Mouse (Mus musculus) ZHBTc4 (cell line): ENCODE data around the gene Prkch.

Experiments
- DNase-seq: peaks from one replicate; pipeline ENCODE4 v3.0.0-alpha.2; 2011; ENCODE audit warnings: low read depth, low spot score

Gene Prkch

DNA sequence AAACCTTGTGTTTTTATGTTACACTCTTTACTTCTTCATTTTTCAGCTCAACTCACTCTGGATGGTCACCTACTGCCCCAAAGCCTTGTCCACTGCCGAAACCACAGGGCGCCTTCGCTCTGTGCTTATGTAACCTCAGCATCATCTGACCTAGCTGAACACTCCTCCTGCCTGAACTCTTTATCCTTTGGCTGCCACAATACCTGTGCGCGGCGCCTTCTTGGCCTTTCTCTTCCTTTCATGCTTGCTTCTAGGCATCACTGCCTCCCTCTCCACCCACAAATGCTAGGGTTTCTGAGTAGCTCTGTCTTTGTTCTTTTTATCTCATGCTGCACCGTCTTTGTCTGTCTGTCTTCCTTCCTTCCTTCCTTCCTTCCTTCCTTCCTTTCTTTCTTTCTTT, 3.8 kb upstream of the Prkch start:
- no peak for DNase-seq

DNA sequence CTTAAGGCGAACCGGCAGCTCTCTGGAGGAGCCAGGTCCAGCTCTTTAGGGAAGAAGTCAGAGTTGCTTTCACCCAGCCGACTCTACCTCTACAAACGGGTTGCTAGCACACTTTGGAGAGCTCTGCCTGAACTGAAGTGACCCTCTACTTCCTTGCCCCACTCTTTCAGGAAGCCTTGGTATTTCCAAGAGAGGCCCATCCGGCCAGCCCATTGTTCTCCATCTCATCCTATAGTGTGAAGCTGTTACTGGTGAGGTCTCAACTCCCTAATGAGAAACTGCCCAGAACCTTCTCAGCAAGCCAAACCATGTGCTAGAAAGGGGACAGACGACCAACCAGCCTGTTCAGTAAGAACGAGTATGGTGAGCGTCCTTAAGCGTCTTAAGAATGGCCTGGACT, 1.3 kb upstream of the Prkch start:
- DNase-seq = no peak

DNA sequence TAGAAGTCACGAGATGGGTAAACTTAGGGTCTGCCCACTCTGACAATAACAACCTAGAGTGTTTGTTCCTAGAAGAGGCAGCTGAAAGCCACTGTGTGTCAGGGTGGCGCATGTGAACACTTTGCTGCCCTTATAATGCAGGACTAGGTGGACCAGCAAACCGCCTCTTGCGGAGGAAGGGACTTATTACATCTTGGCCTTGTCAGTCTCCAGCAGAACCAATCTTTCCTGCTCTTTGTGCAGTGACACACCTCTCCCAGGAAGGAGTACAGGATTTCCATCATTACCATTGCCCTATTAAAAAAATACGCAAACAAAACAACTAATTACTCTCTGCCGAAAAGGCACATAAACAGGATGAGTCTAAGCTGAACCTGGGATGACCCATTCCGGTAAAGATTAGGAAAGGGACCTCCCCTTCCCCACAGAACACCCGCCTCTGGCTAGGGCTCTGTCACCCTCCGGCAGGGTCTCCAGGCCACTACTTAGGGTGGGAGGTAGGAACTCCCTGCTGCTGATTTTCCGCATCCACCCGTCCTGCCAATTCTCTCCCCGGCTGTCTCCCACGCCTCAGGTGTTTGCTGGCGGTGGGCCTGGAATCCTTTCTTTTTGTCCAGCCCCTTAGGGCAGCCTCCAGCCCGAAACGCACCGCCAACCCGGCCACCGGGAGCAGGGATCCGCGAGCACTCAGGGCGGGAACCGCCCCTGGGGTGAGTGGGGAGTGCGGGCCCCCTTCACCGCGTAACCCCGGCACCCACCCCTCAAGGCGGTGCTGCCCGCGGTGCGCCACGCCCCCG, 585 bp upstream of the Prkch start:
- DNase-seq = peak; percentile 58

DNA sequence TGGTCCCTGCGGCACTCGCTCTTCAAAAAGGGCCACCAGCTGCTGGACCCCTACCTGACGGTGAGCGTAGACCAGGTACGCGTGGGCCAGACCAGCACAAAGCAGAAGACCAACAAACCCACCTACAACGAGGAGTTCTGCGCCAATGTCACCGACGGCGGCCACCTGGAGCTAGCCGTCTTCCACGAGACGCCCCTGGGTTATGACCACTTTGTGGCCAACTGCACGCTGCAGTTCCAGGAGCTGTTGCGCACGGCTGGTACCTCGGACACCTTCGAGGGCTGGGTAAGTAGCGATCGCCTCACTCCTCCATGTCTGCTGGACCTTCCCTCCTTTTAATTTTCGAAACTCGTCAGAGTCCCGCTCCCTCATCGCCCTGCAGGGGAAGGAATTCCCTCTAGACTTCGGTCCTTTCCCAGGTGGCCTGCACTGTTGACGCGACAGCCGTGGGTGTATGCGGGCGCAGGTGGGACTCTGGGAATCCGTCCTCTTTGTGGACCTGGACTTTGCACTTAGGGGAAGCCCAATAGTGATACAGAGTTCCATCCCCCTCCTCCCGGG, 725 bp downstream of the Prkch start:
- peak; percentile 40 for DNase-seq

DNA sequence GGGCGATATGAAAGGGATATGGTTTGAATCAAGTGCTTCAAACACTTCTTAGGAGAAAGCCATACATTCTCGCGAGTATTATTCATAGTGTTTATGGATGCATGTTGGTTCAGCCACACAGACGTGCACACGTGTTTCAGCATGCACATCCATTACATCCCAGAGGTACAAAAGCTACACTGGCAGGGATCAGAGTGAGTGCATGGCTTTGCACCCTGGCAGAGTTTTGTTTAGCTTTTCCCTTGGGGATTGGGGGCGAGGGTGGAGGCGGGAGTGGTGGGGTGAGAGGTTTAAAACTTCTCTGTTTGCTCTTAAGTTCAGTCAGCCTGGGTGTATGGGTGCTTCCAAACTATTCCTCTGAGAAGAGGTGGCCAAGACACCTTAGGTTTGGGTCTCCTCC, 1.3 kb downstream of the Prkch start:
- DNase-seq = no peak

DNA sequence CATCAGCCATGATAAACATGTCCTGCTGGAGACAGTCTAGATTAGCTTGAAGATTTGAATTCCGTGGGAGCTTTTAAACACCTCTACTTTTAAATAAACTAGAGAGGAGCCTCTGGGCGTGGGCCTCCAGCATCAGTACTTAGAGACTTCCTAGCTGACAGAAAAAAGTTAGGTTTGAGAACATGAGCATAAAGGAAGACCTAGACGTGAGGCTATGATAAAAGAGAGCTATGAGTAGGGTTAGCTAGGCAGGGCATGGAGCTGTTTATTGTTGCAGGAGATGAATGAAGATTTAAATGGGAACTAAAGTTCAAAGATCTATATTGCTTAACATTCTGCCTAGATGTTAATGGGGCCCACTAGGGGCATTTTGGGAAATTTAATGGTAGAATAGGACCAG, 2.7 kb downstream of the Prkch start:
- no peak for DNase-seq

DNA sequence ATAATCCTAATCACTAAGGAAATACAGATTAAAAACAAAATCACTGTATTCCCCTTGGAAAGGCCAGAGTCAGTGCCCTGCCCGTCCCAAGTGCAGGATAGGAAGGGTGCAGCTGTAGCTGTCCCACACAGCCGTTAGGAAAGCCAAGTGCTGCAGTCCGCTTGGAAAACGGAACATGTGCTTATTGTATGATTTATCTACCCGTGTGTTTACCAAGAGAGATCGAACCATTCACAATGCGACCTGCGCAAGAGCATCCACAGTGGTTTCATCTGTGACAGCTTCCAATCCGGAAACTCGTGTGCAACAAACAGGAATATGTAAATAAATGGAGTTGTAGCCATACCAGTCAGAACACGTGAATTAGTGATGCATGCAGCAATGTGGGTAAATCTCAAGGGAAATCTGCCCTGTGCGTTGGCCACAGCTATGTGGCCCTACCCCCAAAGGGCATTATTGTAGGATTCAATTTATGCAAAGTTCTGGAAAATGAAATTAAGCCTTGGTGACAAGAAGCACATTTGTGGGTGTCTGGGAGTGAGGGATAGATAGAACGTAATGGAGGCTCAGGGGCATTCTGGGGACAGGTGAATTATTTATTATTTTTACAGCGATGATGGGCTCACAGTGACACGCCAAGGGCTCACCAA, 6.2 kb downstream of the Prkch start:
- no peak for DNase-seq

DNA sequence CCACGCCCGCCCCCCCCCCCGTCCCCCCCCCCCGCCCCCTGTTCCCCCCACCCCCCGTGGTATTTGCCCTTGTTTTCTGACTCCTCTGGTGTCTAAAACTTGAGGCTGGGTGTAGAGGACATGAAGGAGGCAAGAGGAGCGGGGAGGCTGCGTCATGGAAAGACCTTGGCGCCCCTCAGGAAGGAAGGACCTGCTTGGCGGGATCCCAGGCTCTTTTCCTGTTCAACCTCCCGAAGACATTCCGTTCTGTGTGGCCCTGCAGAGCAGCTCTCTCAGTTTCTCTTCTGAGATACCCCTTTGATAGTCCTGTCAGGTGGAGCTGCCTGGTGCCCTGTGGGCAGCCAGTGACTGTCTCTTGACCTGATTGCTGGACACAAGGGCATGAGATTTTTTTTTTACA, 7.0 kb downstream of the Prkch start:
- no peak for DNase-seq

DNA sequence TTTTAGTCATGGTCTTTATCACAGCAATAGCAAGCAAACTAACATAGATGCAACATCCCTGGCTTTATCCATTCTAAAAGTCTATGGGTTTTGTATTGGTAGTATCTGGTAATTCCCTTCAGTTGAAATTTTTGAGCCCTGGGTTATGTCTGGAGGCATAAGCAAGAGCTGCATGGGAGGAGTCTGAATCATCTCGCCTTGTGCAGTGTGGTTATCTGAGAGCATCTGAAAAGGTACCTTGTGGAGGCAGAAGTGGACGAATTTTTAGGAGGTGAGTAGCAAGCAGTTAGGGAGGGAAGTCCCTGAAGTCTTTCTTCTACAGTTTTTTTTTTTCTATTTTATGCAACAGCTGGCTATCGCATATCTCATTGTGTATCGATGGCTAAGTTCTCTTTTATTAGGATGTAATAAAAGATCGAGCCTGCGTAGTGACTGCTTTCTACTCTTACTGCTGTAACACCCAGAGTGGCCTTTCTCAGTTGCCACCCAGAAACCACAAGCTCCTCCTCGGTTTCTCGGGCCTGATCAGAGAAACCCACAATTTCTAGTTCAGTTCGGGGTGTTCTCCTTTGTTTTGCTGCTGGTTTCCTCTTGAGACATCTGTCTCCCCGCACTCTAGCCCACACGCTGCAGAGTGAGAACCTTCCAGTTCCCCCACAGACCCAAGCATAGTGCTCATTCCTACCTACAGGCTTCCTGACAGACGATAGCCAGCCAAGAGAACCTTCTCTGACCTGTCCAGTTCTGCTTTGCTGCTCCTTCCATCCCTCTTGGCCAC, 8.6 kb downstream of the Prkch start:
- DNase-seq = no peak

DNA sequence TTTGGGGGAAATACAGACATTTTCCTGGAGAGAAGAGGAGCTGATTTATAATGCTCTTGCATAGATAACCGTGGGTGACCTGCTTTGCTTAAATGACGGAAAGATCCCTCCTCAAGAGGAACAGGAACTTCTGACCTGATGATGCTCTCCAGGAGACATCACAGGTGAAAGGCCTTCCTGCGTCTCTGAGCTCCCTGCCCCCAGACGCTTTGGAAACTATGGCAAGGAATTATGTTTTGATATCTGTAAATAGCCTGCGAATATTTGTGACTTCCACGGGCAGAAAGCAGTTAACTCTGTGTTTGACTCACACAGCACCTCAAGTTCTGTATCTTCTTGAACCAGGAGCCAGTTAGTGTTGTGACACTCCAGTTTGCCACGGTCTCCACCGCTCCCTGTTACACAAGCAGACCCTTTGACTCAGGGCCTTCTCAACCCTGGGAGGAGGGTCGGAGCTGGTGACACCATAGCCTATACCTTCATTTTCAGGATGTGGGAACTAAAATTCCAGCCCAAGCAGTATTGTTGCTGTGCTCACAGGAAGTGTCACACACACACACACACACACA, 9.7 kb downstream of the Prkch start:
- DNase-seq = no peak

DNA sequence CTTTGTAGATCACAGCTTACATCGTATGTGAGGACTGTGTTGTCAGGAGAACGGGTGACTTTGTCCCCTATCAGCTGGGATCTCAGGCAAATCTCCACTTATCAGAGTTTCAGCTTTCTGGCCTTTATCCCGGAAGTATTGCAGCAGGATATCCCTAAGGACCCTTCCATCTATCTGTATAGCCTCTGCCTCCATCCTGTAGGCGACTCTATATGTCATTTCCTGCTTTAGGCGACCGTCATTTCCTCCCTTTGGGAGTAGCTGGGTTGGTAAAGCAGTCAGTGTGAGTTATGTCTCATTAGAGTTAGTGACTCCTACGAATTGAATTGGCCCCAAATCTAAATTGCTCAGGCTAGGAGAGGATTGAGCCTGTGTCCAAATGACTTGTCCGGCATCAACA, 10.6 kb downstream of the Prkch start:
- no peak for DNase-seq

DNA sequence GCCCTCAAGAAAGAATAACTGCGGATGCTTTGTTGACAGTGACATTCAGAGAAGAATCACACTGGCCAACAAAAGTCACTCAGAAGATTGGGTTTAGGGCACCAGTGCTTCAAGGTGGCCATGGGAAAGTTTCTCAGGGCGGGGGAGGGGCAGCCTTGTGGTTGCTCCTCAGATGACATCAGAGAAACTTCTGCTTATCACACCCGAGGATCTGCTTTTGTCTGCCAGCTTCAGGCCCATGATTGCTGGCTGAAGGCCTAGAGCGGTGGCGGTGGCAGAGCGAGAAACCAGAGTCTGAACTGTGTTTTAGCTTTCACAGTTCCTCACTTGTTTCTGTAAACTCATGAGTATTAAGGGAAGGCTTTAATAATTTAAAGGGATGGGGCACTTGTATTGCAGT, 13.6 kb downstream of the Prkch start:
- peak; percentile 15 for DNase-seq

DNA sequence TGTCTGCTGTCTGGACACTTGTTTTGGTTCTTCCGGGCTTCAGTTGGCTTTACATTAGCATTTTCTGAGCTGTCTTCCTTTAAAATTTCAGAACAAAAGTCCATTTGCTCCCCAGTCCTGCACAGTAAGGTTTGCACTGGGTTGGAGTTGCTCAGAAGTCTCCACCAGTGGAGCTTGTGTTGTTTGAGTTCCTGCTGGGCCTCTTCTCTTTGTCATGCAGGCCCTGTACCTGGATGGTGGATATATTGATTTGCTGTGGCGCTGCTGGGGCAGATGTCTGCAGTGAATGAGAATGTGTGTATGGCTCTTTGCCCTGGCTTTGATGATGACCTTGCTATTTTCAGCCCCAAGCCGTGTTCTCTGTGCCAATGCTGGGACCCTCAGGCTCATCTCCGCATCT, 15.9 kb downstream of the Prkch start:
- peak; percentile 47 for DNase-seq

DNA sequence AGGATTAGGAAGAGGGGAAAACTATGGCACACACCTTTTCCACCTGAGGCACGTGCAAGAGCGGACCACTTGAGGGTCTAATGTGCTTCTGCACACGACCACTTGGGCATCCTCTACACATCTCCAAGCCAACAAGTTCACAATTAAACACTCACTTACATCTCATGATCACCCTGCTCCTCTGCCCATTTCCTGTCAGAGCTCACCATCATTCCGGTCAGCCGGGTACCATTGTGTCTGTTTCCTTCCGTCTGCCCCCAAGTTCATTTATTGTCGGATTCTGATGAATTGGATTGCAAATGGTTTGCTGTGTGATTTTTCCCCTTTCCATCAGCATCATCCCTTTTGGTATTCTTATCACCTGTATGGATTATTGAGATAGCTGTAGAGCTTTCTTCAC, 18.4 kb downstream of the Prkch start:
- no peak for DNase-seq

DNA sequence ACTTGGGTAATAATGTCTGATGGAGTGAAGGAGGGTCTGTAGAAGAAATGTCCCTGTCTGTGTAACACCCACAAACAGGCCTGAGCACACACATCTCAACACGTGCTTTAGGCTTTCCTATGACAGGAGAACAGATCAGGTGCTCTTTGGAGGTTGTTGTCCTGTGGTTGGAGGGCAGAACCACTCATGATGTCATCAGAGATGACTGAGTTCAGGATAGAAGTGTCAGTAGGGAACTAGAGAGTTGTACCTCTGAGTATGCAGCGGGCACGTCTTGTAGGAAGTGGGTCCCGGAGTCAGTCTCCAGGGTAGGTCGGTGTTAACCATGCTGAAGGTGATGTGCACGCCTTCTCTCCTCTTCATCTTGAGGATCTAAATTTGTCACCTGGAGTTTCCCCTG, 19.1 kb downstream of the Prkch start:
- no peak for DNase-seq

DNA sequence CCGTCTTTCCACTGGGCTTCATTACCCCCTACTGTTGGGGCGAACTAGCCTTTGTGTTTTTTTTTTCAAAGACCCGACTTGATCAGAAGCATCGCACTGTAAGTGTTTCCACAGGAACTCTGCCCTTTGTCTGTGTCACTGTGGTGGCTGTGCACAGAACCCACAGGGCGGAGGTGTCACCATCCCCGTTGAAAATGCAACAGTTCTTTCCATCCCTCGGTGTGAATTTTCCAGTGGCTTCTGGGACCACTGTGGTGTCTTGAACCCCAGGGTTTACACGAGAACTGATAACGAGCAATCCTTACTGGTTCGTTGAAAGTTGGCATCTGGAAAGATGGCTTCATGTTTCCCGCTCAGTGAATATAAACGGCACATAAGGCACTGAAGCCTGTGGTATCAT, 20.2 kb downstream of the Prkch start:
- DNase-seq = no peak

DNA sequence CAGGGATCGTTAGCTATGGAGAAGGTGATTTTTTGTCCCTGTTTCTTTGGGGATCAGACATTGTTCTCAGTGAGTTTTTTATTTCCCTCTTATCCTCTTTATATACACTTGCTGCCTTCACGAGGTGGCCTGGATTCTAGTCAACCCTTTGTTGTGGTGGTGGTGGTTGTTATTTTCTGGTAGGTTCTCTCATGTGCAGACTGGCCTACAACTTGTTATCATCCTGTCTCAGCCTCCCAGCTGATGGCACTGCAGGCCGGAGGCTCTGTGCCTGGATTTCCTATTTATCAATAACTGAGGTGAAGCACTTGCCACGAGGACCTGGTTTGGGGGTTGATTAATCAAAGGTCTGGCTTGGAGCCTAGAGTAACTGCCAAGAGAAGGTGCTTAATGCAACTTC, 20.6 kb downstream of the Prkch start:
- DNase-seq = no peak

DNA sequence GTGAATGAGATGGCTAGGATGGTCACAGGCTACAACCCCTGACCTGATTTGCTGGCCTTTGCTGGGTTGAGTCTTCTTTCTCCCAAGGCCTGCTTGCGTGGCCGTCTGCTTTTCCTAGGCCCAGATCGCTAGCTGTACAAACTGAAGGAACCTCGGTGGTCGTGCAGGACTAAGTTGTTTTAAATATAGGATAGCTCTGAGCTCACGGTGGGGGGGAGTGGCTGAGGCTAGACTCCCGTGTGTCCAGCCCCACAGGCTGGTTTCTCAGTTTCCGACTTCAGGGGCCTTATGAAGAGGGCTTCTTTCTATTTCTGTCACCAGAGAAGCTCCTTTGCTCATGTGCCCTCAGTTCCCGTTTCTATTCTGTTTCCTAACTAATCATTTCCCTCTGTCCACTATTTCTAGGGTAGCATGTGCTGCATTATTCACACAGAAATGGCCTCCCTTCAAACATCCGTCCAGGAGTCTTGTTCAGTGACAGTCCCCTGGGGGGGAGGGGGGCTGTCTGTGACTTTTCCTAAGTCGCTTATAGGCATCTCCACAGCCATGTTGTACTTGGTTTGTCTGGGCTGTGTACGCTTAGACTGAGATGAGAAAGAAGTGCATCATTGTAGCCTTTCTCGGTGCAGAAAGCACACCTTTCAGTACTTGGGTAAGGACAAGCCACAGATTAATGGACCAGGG, 22.9 kb downstream of the Prkch start:
- no peak for DNase-seq

DNA sequence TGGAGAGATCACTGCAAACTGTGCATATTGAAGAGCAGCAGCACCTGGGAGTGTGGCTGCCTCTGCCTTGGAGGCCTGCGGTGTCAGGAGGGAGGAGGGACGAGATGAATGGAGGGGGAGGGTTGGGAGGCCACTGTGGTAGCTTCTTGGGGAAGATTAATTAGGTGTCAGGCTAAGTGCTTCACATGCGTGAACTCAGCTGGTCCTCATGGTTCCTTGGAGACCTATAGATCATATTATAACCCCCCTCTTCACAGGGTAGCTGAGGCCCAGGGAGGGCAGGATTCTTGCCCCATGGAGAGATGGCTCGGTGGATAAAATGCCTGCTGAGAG, 23.4 kb downstream of the Prkch start:
- no peak for DNase-seq

DNA sequence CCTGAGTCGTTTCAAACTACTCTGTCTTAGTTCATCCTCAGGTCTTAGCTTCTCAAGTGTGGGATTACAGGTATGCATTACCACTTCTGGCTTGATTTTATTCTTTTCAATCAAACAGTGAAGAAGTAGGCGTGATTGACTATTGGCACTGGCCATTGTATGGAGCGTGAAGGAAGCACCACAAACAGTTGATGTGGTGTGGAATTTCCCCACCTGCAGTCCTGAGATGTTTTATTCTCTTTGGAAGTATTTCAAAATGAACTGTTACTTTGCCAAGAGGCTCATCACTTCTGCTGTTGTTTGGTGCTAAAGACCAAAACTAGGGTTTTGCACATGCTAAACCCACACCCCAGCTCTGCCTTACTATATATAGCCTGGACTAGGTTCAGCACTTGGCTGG, 24.7 kb downstream of the Prkch start:
- no peak for DNase-seq

DNA sequence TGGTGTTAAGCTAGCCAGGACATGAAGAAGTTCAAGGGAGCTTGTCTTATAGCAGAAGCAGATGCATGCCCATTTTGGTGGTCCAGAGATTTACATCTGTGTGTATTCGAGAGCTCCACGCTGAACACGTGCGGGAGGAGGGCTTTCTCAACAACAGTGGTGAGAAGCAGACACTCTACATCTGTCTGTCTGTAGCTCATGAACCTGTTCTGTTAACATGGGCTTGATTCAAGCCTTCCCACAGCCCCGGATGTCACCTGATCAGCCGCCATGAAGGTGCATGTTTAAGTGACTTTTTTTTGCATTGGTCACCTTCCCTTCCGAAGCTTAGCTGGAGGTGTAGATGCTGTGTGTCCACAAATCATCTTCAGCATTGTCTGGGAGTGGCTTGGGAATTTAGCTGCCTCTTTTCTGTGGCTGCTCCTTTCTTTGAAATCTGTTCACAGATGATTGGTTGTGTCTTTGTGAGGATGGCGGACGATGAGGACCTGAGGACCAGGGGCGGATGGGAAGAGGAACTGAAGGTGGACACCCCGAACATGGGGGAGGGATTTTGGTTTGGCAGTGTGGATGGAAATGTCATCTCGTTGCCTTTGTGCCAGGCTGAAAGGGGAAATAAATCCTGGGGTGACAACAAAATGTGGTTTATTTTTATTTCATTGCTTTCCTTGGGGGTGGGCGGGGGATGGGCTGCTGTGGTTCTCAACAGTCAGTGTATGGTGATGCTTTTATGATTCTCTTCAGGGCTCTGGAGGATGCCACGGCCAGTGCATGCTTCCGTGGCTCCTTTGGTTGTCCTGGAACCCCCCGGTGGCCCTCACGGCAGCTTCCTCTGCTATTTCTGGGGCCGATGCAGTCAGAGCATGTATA, 25.3 kb downstream of the Prkch start:
- no peak for DNase-seq
